Mouse (Mus musculus): ENCODE measurements around the gene Psme2. TPM values are rescaled to one million over a fixed set of nuclear protein-coding genes. Genes with fewer than 3 reads are reported as not detected.

The Psme2 gene
- 129 TPM for polyA plus RNA-seq (2014; fragmentation: Illumina TruSeq; extraction: RNeasy Lipid Tissue Mini Kit (QIAGEN cat#74804); ENCODE audit: low read depth, low replicate concordance)

GRCm38 (mm10) chr14:55590748-55591330 lies at the start of gene Psme2:
Gene Psme2 (minus strand): TSS chr14:55591113.

GRCm38 (mm10) chr14:55637795-55638194 lies 46.9 kb upstream of the Psme2 start, which contains the start of gene Gm49378:
Gene Gm49378 (minus strand): TSS chr14:55637895.

GRCm38 (mm10) chr14:55635523-55636007 lies 44.7 kb upstream of the Psme2 start, which contains the start of gene Ipo4:
Gene Ipo4 (minus strand): TSS chr14:55635957.

GRCm38 (mm10) chr14:55617822-55618221 lies 26.9 kb upstream of the Psme2 start, which contains the start of gene Rec8:
Gene Rec8 (plus strand): TSS chr14:55618037.

GRCm38 (mm10) chr14:55603271-55603632 lies 12.3 kb upstream of the Psme2 start, which contains the start of gene Irf9:
Gene Irf9 (plus strand): TSS chr14:55603571.

GRCm38 (mm10) chr14:55591331-55591891 lies 498 bp upstream of the Psme2 start, which contains the start of gene Rnf31:
Gene Rnf31 (plus strand): TSS chr14:55591708.

GRCm38 (mm10) chr14:55584702-55585565 lies 6.0 kb downstream of the Psme2 start, which contains the start of gene Emc9:
Gene Emc9 (minus strand): TSS chr14:55585302.

GRCm38 (mm10) chr14:55577871-55578667 lies 12.8 kb downstream of the Psme2 start, which contains the start of gene Psme1:
Gene Psme1 (plus strand): TSS chr14:55578123.

GRCm38 (mm10) chr14:55575302-55575701 lies 15.6 kb downstream of the Psme2 start, which contains the start of gene Fitm1:
Gene Fitm1 (plus strand): TSS chr14:55575617.

GRCm38 (mm10) chr14:55560202-55561073 lies 30.5 kb downstream of the Psme2 start, which contains the start of gene A730061H03Rik:
Gene A730061H03Rik (minus strand): TSS chr14:55560406.

GRCm38 (mm10) chr14:55559799-55560201 lies 31.1 kb downstream of the Psme2 start, which contains the start of gene Dcaf11:
Gene Dcaf11 (plus strand): TSS chr14:55560006.

GRCm38 (mm10) chr14:55540067-55540786 lies 50.7 kb downstream of the Psme2 start, which contains the start of gene Pck2:
Gene Pck2 (plus strand): TSS chr14:55540266.

Other genes starting within 250 kb of the Psme2 start
- gene Dhrs4, start 112.4 kb downstream of the Psme2 start, polyA plus RNA-seq (2014; fragmentation: Illumina TruSeq; extraction: RNeasy Lipid Tissue Mini Kit (QIAGEN cat#74804); ENCODE audit: low read depth, low replicate concordance), result 110 TPM
- gene Carmil3, start 100.5 kb downstream of the Psme2 start, polyA plus RNA-seq (2014; fragmentation: Illumina TruSeq; extraction: RNeasy Lipid Tissue Mini Kit (QIAGEN cat#74804); ENCODE audit: low read depth, low replicate concordance), result not detected
- not detected for gene Cpne6, start 80.7 kb downstream of the Psme2 start, polyA plus RNA-seq (2014; fragmentation: Illumina TruSeq; extraction: RNeasy Lipid Tissue Mini Kit (QIAGEN cat#74804); ENCODE audit: low read depth, low replicate concordance)
- gene Nrl, start 66.1 kb downstream of the Psme2 start, polyA plus RNA-seq (2014; fragmentation: Illumina TruSeq; extraction: RNeasy Lipid Tissue Mini Kit (QIAGEN cat#74804); ENCODE audit: low read depth, low replicate concordance), result not detected
- gene Pck2, start 50.8 kb downstream of the Psme2 start, polyA plus RNA-seq (2014; fragmentation: Illumina TruSeq; extraction: RNeasy Lipid Tissue Mini Kit (QIAGEN cat#74804); ENCODE audit: low read depth, low replicate concordance), result 0.24 TPM
- gene Dcaf11, start 31.1 kb downstream of the Psme2 start, polyA plus RNA-seq (2014; fragmentation: Illumina TruSeq; extraction: RNeasy Lipid Tissue Mini Kit (QIAGEN cat#74804); ENCODE audit: low read depth, low replicate concordance), result 82.7 TPM
- not detected for gene A730061H03Rik, start 30.7 kb downstream of the Psme2 start, polyA plus RNA-seq (2014; fragmentation: Illumina TruSeq; extraction: RNeasy Lipid Tissue Mini Kit (QIAGEN cat#74804); ENCODE audit: low read depth, low replicate concordance)
- 0.87 TPM for gene Fitm1, start 15.5 kb downstream of the Psme2 start, polyA plus RNA-seq (2014; fragmentation: Illumina TruSeq; extraction: RNeasy Lipid Tissue Mini Kit (QIAGEN cat#74804); ENCODE audit: low read depth, low replicate concordance)
- gene Psme1, start 13.0 kb downstream of the Psme2 start, polyA plus RNA-seq (2014; fragmentation: Illumina TruSeq; extraction: RNeasy Lipid Tissue Mini Kit (QIAGEN cat#74804); ENCODE audit: low read depth, low replicate concordance), result 149 TPM
- gene Emc9, start 5.8 kb downstream of the Psme2 start, polyA plus RNA-seq (2014; fragmentation: Illumina TruSeq; extraction: RNeasy Lipid Tissue Mini Kit (QIAGEN cat#74804); ENCODE audit: low read depth, low replicate concordance), result 9.1 TPM
- 3.8 TPM for gene Rnf31, start 595 bp upstream of the Psme2 start, polyA plus RNA-seq (2014; fragmentation: Illumina TruSeq; extraction: RNeasy Lipid Tissue Mini Kit (QIAGEN cat#74804); ENCODE audit: low read depth, low replicate concordance)
- 28.2 TPM for gene Irf9, start 12.5 kb upstream of the Psme2 start, polyA plus RNA-seq (2014; fragmentation: Illumina TruSeq; extraction: RNeasy Lipid Tissue Mini Kit (QIAGEN cat#74804); ENCODE audit: low read depth, low replicate concordance)
- 0.24 TPM for gene Rec8, start 26.9 kb upstream of the Psme2 start, polyA plus RNA-seq (2014; fragmentation: Illumina TruSeq; extraction: RNeasy Lipid Tissue Mini Kit (QIAGEN cat#74804); ENCODE audit: low read depth, low replicate concordance)
- 5.0 TPM for gene Ipo4, start 44.8 kb upstream of the Psme2 start, polyA plus RNA-seq (2014; fragmentation: Illumina TruSeq; extraction: RNeasy Lipid Tissue Mini Kit (QIAGEN cat#74804); ENCODE audit: low read depth, low replicate concordance)
- 0.66 TPM for gene Gm49378, start 46.8 kb upstream of the Psme2 start, polyA plus RNA-seq (2014; fragmentation: Illumina TruSeq; extraction: RNeasy Lipid Tissue Mini Kit (QIAGEN cat#74804); ENCODE audit: low read depth, low replicate concordance)
- gene Tm9sf1, start 52.7 kb upstream of the Psme2 start, polyA plus RNA-seq (2014; fragmentation: Illumina TruSeq; extraction: RNeasy Lipid Tissue Mini Kit (QIAGEN cat#74804); ENCODE audit: low read depth, low replicate concordance), result 26.3 TPM
- not detected for gene Tssk4, start 59.1 kb upstream of the Psme2 start, polyA plus RNA-seq (2014; fragmentation: Illumina TruSeq; extraction: RNeasy Lipid Tissue Mini Kit (QIAGEN cat#74804); ENCODE audit: low read depth, low replicate concordance)
- gene Mdp1, start 69.4 kb upstream of the Psme2 start, polyA plus RNA-seq (2014; fragmentation: Illumina TruSeq; extraction: RNeasy Lipid Tissue Mini Kit (QIAGEN cat#74804); ENCODE audit: low read depth, low replicate concordance), result 9.9 TPM
- 16.3 TPM for gene Gmpr2, start 80.8 kb upstream of the Psme2 start, polyA plus RNA-seq (2014; fragmentation: Illumina TruSeq; extraction: RNeasy Lipid Tissue Mini Kit (QIAGEN cat#74804); ENCODE audit: low read depth, low replicate concordance)
- gene Nedd8, start 81.0 kb upstream of the Psme2 start, polyA plus RNA-seq (2014; fragmentation: Illumina TruSeq; extraction: RNeasy Lipid Tissue Mini Kit (QIAGEN cat#74804); ENCODE audit: low read depth, low replicate concordance), result 75.4 TPM
- 4.1 TPM for gene Tinf2, start 90.7 kb upstream of the Psme2 start, polyA plus RNA-seq (2014; fragmentation: Illumina TruSeq; extraction: RNeasy Lipid Tissue Mini Kit (QIAGEN cat#74804); ENCODE audit: low read depth, low replicate concordance)
- gene Tgm1, start 122.8 kb upstream of the Psme2 start, polyA plus RNA-seq (2014; fragmentation: Illumina TruSeq; extraction: RNeasy Lipid Tissue Mini Kit (QIAGEN cat#74804); ENCODE audit: low read depth, low replicate concordance), result 0.66 TPM
- 1.4 TPM for gene Rabggta, start 131.2 kb upstream of the Psme2 start, polyA plus RNA-seq (2014; fragmentation: Illumina TruSeq; extraction: RNeasy Lipid Tissue Mini Kit (QIAGEN cat#74804); ENCODE audit: low read depth, low replicate concordance)
- 50.2 TPM for gene Dhrs1, start 154.6 kb upstream of the Psme2 start, polyA plus RNA-seq (2014; fragmentation: Illumina TruSeq; extraction: RNeasy Lipid Tissue Mini Kit (QIAGEN cat#74804); ENCODE audit: low read depth, low replicate concordance)
- gene Nop9, start 154.6 kb upstream of the Psme2 start, polyA plus RNA-seq (2014; fragmentation: Illumina TruSeq; extraction: RNeasy Lipid Tissue Mini Kit (QIAGEN cat#74804); ENCODE audit: low read depth, low replicate concordance), result 5.4 TPM
- 47.4 TPM for gene Cideb, start 167.3 kb upstream of the Psme2 start, polyA plus RNA-seq (2014; fragmentation: Illumina TruSeq; extraction: RNeasy Lipid Tissue Mini Kit (QIAGEN cat#74804); ENCODE audit: low read depth, low replicate concordance)
- 0.24 TPM for gene Ltb4r2, start 170.3 kb upstream of the Psme2 start, polyA plus RNA-seq (2014; fragmentation: Illumina TruSeq; extraction: RNeasy Lipid Tissue Mini Kit (QIAGEN cat#74804); ENCODE audit: low read depth, low replicate concordance)
- gene Ltb4r1, start 174.8 kb upstream of the Psme2 start, polyA plus RNA-seq (2014; fragmentation: Illumina TruSeq; extraction: RNeasy Lipid Tissue Mini Kit (QIAGEN cat#74804); ENCODE audit: low read depth, low replicate concordance), result not detected
- 0.58 TPM for gene Adcy4, start 193.0 kb upstream of the Psme2 start, polyA plus RNA-seq (2014; fragmentation: Illumina TruSeq; extraction: RNeasy Lipid Tissue Mini Kit (QIAGEN cat#74804); ENCODE audit: low read depth, low replicate concordance)
- 0.53 TPM for gene Ripk3, start 197.8 kb upstream of the Psme2 start, polyA plus RNA-seq (2014; fragmentation: Illumina TruSeq; extraction: RNeasy Lipid Tissue Mini Kit (QIAGEN cat#74804); ENCODE audit: low read depth, low replicate concordance)
- gene Nfatc4, start 232.0 kb upstream of the Psme2 start, polyA plus RNA-seq (2014; fragmentation: Illumina TruSeq; extraction: RNeasy Lipid Tissue Mini Kit (QIAGEN cat#74804); ENCODE audit: low read depth, low replicate concordance), result not detected